Mouse (Mus musculus) midbrain, postnatal 0 days (tissue): ENCODE data around the gene Slc30a10. TPM values are rescaled to one million over a fixed set of nuclear protein-coding genes. Genes with fewer than 3 reads are reported as not detected.

ENCODE experiments used
- ATAC-seq: fragments of 200-750 bp; cut with Nextera tagmentation; 2 replicates; pipeline ENCODE4 v1.8.0; 2017; ENCODE audit warnings: moderate number of reproducible peaks, mild to moderate bottlenecking, moderate TSS enrichment, moderate library complexity; ENCODE audit not compliant: low FRiP score
- DNase-seq: peaks from one replicate; pipeline ENCODE4 v3.0.0-alpha.2; 2015; ENCODE audit warnings: low spot score
- H3K27ac ChIP-seq: fragments of 300-500 bp; sonication (generic); 2 replicates; pipeline ENCODE4 v1.5.1; 2014; ENCODE audit warnings: low read depth, mild to moderate bottlenecking, low read length, mixed read lengths
- H3K27me3 ChIP-seq: fragments of 300-500 bp; sonication (generic); 2 replicates; pipeline ENCODE4 v1.6.1; 2014; ENCODE audit warnings: low read length, control low read depth, mixed read lengths; ENCODE audit not compliant: insufficient read depth
- H3K36me3 ChIP-seq: fragments of 300-500 bp; sonication (generic); 2 replicates; pipeline ENCODE4 v1.6.1; 2014; ENCODE audit warnings: low read length, control low read depth, mixed read lengths; ENCODE audit not compliant: insufficient read depth
- H3K4me1 ChIP-seq: fragments of 300-500 bp; sonication (generic); 2 replicates; pipeline ENCODE4 v1.6.1; 2014; ENCODE audit warnings: mild to moderate bottlenecking, control low read depth, antibody characterized with exemption, low read length, mixed read lengths; ENCODE audit not compliant: insufficient read depth
- H3K4me2 ChIP-seq: fragments of 300-500 bp; sonication (generic); 2 replicates; pipeline ENCODE4 v1.6.1; 2014; ENCODE audit warnings: low read depth, mild to moderate bottlenecking, low read length, mixed read lengths; ENCODE audit not compliant: poor library complexity, severe bottlenecking
- H3K4me3 ChIP-seq: fragments of 300-500 bp; sonication (generic); 2 replicates; pipeline ENCODE4 v1.5.1; 2014; ENCODE audit warnings: low read depth, mild to moderate bottlenecking, low read length, moderate library complexity
- H3K9ac ChIP-seq: fragments of 300-500 bp; sonication (generic); replicated peaks from 2 replicates; pipeline ENCODE4 v1.6.1; 2014; ENCODE audit warnings: mild to moderate bottlenecking, low read length, moderate library complexity, mixed read lengths; ENCODE audit not compliant: poor library complexity, severe bottlenecking
- H3K9me3 ChIP-seq: fragments of 300-500 bp; sonication (generic); 2 replicates; pipeline ENCODE4 v1.6.1; 2016; ENCODE audit warnings: low read length, control low read depth
- CTCF ChIP-seq: IDR thresholded peaks from 2 replicates; pipeline ENCODE4 v1.5.1; 2016; ENCODE audit warnings: antibody characterized with exemption, mild to moderate bottlenecking
- WGBS: fragments of 180-500 bp; shearing (Covaris S2); extraction: QIAGEN DNeasy Blood & Tissue Kit; methylation state at CpG from one replicate; pipeline ENCODE4 v1.1.7; 2014; 5-methylcytosine and 5-hydroxymethylcytosine counted together
- polyA plus RNA-seq: library from polyadenylated mRNA; unstranded; fragments of >200 nt; fragmentation: Nextera tagmentation; extraction: Ambion mirVana; gene quantifications from 2 replicates; pipeline ENCODE4 v1.2.1, GENCODE M21; 2015
- total RNA-seq: library from RNA; depleted of rRNA; stranded (reverse); fragments of >200 nt; gene quantifications from 2 replicates; pipeline ENCODE4 v1.2.3, GENCODE M21; 2014

Gene Slc30a10
- total and polyA plus RNA-seq, 2 experiments from 2014 or later, result 6.6 to 21.9 TPM

DNA sequence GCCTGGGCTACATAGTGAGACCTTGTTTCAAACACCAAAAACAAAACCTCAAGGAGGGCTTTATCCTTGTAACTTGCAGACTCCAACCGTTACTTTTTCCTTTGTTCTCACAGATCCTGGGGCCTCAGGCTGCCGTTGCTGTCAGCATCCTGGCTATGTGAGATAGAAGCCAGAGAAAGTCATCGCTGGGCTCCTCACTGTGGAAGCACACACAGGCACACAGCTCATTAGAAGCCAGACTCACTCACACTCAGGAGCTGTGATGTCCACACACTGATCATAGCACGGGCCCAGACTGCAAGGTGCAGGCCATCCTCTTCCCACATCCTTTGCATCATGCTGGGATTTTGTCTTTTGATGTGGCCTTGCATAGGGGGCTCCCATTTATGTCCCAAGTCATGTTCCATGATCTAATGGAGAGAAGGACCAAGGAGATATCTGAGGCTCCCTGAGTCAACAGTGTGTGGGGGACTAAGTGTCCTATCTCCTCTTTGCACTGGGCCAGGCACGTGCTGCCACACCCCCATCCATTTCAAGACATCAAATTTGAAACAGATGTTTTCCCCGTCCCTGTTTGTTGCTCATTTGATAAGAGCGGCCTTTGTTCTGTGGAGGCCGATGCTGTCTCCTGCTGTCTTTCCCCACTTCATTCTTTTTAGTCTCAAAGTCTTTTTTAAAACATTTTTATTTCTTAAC, 17.5 kb downstream of the Slc30a10 start:
- no peaks in the 10 kb centered on the region; the same call in 1 of the 2 replicates for H3K36me3 ChIP-seq
- no peaks in the 10 kb centered on the region for H3K9me3 ChIP-seq
- no peak for TF ChIP-seq CTCF
- H3K9ac ChIP-seq, result no peak overlapping the region
- WGBS, result 56% methylated on average over 8 of the region's 8 CpGs
- no peaks in the 10 kb centered on the region for H3K27me3 ChIP-seq
- H3K4me1 ChIP-seq, result no peaks in the 10 kb centered on the region
- H3K27ac ChIP-seq, result no peak overlapping the region
- no peak for DNase-seq
- no peak for ATAC-seq
- no peak overlapping the region for H3K4me2 ChIP-seq
- no peak overlapping the region for H3K4me3 ChIP-seq

DNA sequence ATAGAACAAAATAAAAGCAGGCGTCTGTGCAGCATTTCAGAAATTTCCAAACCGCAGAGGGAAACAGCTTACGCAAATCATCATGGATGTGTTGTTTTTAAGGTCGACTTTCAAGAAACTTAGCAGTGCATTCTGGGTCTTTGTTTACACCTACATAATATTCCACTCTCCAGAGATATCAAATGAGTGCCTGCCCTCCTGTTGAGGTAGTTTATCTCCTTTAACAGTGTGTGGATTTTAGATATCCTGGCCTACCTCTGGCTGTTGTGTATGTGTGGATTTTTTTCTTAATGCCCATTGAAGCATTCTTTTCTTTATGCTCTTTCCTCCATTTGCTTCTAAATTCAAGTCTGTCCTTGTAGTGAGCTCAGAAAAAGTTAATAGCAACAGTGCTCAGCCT, 18.1 kb downstream of the Slc30a10 start:
- H3K4me2 ChIP-seq, result no peak overlapping the region
- no peak overlapping the region for H3K9ac ChIP-seq
- no peak overlapping the region for H3K4me3 ChIP-seq
- no peaks in the 10 kb centered on the region for H3K4me1 ChIP-seq
- no peak overlapping the region for H3K27ac ChIP-seq
- TF ChIP-seq CTCF, result no peak
- H3K36me3 ChIP-seq, result no peaks in the 10 kb centered on the region; the same call in 1 of the 2 replicates
- DNase-seq (no peak), ATAC-seq (no peak)
- H3K9me3 ChIP-seq, result no peaks in the 10 kb centered on the region
- no peaks in the 10 kb centered on the region for H3K27me3 ChIP-seq
- WGBS, result 85% methylated on average over 4 of the region's 4 CpGs

DNA sequence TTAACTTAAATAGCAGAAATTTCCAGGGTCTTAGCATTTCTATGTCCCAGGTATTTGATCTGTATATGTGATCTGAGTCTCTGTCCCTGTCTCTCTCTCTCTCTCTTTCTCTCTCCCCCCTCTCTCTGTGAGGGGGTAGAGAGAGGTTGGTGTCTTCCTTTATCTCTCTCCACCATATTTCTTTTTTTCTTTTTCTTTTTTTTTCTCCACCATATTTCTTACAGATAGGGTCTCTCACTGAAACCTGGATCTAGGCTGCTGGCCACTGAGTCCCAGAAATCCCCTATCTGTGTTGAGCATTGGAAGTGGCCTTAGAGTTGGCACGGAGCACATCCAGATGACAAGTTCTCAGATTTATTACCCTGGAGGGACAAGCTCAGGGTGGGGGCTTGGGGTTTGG, 18.8 kb downstream of the Slc30a10 start:
- Histone ChIP-seq H3K4me1 (no peaks in the 10 kb centered on the region), H3K36me3 (no peaks in the 10 kb centered on the region; the same call in 1 of the 2 replicates), H3K27me3 (no peaks in the 10 kb centered on the region), H3K27ac (no peak overlapping the region), H3K9ac (no peak overlapping the region), H3K4me3 (no peak overlapping the region), H3K9me3 (no peaks in the 10 kb centered on the region), H3K4me2 (no peak overlapping the region)
- no peak for DNase-seq
- WGBS, result 96% methylated on average over 1 of the region's 1 CpGs
- no peak for ATAC-seq
- TF ChIP-seq CTCF, result no peak

DNA sequence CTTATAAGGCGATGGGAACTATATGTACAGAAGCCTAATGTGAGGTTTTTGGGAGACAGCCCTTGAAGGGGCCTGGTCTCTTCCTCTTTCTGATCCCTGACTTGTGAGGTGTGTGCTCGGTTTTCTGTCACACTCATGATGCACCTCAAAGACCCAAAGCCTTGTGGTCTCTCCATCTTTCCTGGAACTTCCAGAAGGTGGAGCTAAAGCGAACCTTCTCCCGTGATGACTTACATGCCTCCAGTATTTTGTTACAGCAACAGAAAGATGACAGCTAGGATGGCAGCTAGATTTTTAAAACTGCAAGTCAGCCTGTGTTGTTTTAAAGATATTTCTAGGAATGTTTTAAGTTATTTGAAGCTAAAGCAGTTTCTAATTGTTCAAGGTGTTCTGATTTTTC, 25.2 kb downstream of the Slc30a10 start:
- DNase-seq, result no peak
- Histone ChIP-seq H3K27me3 (no peaks in the 10 kb centered on the region), H3K9ac (no peak overlapping the region), H3K27ac (no peak overlapping the region), H3K4me3 (no peak overlapping the region), H3K9me3 (no peaks in the 10 kb centered on the region), H3K36me3 (no peaks in the 10 kb centered on the region), H3K4me2 (no peak overlapping the region), H3K4me1 (peaks cover 8% of the 10 kb centered on the region; the same call in 1 of the 2 replicates)
- TF ChIP-seq CTCF, result no peak
- 89% methylated on average over 4 of the region's 4 CpGs for WGBS
- no peak for ATAC-seq

DNA sequence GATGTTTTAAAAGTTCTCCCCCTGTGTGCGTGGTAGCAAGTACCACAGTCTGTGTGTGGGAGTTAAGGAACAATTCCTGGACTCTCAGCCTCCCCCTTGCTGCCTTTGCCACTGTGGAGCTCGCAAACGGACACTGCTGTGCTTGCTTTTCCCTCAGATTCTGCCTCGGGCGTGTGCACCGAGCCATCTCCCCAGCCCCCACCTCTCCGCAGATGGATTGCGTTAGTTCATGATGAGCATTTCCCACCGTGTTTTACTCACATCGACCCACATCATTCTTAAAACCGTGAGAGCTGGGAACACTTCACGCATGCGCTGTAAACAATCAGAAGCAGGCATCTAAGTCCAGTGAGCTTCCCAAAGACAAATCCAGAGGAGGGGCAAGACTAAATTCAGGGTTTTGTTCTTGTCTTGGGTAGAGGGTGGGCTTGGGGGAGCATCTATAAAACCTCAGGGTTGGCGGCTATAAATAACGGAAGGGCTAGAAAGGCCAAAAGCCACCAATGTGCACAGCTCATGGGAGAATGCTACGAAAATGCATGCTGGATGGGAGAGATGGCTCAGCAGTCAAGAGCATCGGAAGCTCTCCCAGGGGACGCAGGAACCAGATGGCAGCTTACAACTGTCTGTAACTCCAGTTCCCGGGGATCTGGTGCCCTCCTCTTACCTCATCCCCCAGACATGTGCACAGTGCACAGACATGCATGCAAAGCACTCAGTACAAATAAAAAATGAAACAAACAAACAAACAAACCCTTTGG, 27.5 kb downstream of the Slc30a10 start:
- Histone ChIP-seq H3K9me3 (no peaks in the 10 kb centered on the region), H3K4me2 (peak overlapping the region; percentile 32), H3K4me1 (peaks cover 8% of the 10 kb centered on the region; the same call in 1 of the 2 replicates), H3K27me3 (no peaks in the 10 kb centered on the region), H3K9ac (no peak overlapping the region), H3K4me3 (no peak overlapping the region), H3K36me3 (no peaks in the 10 kb centered on the region), H3K27ac (peak overlapping the region; percentile 62)
- TF ChIP-seq CTCF, result no peak
- DNase-seq (peak; percentile 84), ATAC-seq (peak; percentile 68)
- WGBS, result 40% methylated on average over 19 of the region's 19 CpGs

DNA sequence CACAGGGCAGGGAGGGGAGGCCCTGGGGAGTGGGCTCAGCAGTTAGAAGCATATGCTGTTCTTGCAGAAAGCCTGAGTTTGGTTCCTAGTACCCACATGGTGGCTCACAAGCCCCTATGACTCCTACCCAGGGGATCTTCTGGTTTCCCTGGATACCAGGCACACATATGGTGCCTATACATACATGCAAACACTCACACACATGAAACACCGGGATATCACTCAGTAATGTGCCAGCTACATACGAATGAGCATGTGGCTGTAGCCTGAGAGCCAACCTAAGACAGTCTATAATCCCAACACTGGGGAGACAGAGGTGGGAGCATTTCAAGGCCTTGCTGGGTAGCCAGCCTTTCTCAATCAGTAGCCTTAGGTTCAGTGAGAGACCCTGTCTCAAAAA, 28.1 kb downstream of the Slc30a10 start:
- WGBS, result 79% methylated on average over 2 of the region's 2 CpGs
- DNase-seq, result no peak
- Histone ChIP-seq H3K9ac (no peak overlapping the region), H3K9me3 (no peaks in the 10 kb centered on the region), H3K27me3 (no peaks in the 10 kb centered on the region), H3K4me3 (no peak overlapping the region), H3K4me2 (no peak overlapping the region), H3K36me3 (no peaks in the 10 kb centered on the region), H3K4me1 (peaks cover 8% of the 10 kb centered on the region; the same call in 1 of the 2 replicates), H3K27ac (no peak overlapping the region)
- TF ChIP-seq CTCF, result no peak
- ATAC-seq, result peak; percentile 22; the same call in 1 of the 2 replicates
